ENCODE assay signal across 19 mouse cellular contexts in the genomic region with DNA sequence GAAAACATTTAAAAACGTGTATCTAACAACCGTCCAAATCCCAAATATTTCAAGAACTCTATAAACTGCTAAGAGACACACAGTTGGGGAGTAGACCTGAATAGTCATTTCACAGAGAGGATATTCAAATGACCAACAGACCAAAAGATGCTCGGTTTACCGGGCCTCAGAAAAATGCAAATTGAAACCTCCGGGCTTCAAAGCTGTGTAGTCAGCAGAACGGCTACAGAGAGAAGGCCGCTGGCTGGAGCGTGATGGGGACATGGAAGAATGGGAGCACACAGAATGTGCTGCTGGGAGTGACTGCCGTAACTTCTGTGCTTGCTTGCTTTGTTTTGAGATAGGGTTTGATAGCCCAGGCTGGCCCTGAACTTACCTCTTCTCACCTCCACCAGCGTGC. TPM values are rescaled to one million over a fixed set of nuclear protein-coding genes. Genes with fewer than 3 reads are reported as not detected.
DNase-seq lines count a peak whose midpoint lies in the region; ATAC-seq and TF ChIP-seq lines count a peak whose summit lies in the region.
"Had no signal": no experiment of that assay in that cellular context is flagged by ENCODE, and none has a peak within 500 bp of the region (broad histone marks: within the 10 kb centered on the region; RNA-seq: fewer than 3 reads in every experiment).

No protein-coding gene starts in this region.

- no peak; the same call in 1 of the 2 replicates for TF ChIP-seq RAD21 in CH12.LX (IDR thresholded peaks at IDR 0.05; ENCODE audit: low read depth, low read length)

- no peak overlapping the region for H3K4me3 ChIP-seq in intestine, embryonic 15.5 days (replicated peaks)
- no peak overlapping the region for H3K4me3 ChIP-seq in intestine, embryonic 16.5 days (ENCODE audit: low read length)
- H3K4me3 ChIP-seq in CH12.LX (replicated peaks in 1 of 3; ENCODE audit: low read depth in 2 of 3, low read length in 2 of 3, poor library complexity in 1 of 3): peak overlapping the region; percentile 70 to 86 (median 77)
- no peak overlapping the region for H3K4me3 ChIP-seq in intestine, postnatal 0 days (ENCODE audit: low read depth, low read length)
- peak overlapping the region; percentile 73; the same call in 1 of the 2 replicates for H3K4me3 ChIP-seq in liver, embryonic 15.5 days (replicated peaks)

- dilution Hi-C loops in CH12.LX (cut with MboI; ENCODE audit: extremely low pct_ligation_motif_present, extremely low pct_unique_long_range_greater_than_20kb, low sequenced_read_pairs): no loop called here

- no peak overlapping the region for H3K27ac ChIP-seq in intestine, embryonic 15.5 days
- no peak overlapping the region for H3K27ac ChIP-seq in intestine, embryonic 16.5 days (ENCODE audit: low read length)
- H3K27ac ChIP-seq in CH12.LX (ENCODE audit: insufficient read depth, low read depth): peak overlapping the region; percentile 82
- no peak overlapping the region for H3K27ac ChIP-seq in intestine, postnatal 0 days (ENCODE audit: low read depth, low read length)
- 0 out of 2 replicates have a peak overlapping the region, but pooled peaks have one; percentile 74 for H3K27ac ChIP-seq in liver, embryonic 15.5 days (replicated peaks)
- H3K27ac ChIP-seq: heart, adult 2 months; hindbrain, embryonic 15.5 days had no signal

- ATAC-seq in intestine, embryonic 15.5 days: no peak
- no peak for ATAC-seq in intestine, embryonic 16.5 days
- no peak for ATAC-seq in intestine, postnatal 0 days
- no peak for ATAC-seq in liver, embryonic 15.5 days (ENCODE audit: insufficient read depth)
- ATAC-seq: activated CD4-positive, CD25-positive, alpha-beta regulatory T cell, adult 4 months; forebrain, embryonic 16.5 days; Patski had no signal

- peak overlapping the region; percentile 83; the same call in 1 of the 2 replicates for H3K4me2 ChIP-seq in intestine, embryonic 15.5 days (replicated peaks)
- H3K4me2 ChIP-seq in intestine, embryonic 16.5 days (ENCODE audit: low read depth, low read length): no peak overlapping the region
- peak overlapping the region; percentile 35 for H3K4me2 ChIP-seq in CH12.LX (ENCODE audit: insufficient read depth, low read depth, poor library complexity, severe bottlenecking)
- H3K4me2 ChIP-seq in intestine, postnatal 0 days (replicated peaks; ENCODE audit: low read depth): peak overlapping the region; percentile 92; the same call in 1 of the 2 replicates
- H3K4me2 ChIP-seq in liver, embryonic 15.5 days: peak overlapping the region; percentile 91

- TF ChIP-seq EP300 in CH12.LX (IDR thresholded peaks at IDR 0.05; ENCODE audit: low read length): peak; percentile 85

- no peaks in the 10 kb centered on the region for H3K9me3 ChIP-seq in intestine, embryonic 15.5 days
- H3K9me3 ChIP-seq in intestine, embryonic 16.5 days (ENCODE audit: control insufficient read depth, low read length): no peaks in the 10 kb centered on the region
- H3K9me3 ChIP-seq in CH12.LX (replicated peaks; ENCODE audit: low read length): no peaks in the 10 kb centered on the region
- no peaks in the 10 kb centered on the region for H3K9me3 ChIP-seq in intestine, postnatal 0 days (ENCODE audit: control insufficient read depth)
- no peaks in the 10 kb centered on the region for H3K9me3 ChIP-seq in liver, embryonic 15.5 days (replicated peaks)
- H3K9me3 ChIP-seq: hindbrain, embryonic 15.5 days had no signal

- H3K4me1 ChIP-seq in intestine, embryonic 15.5 days (replicated peaks): peaks cover 13% of the 10 kb centered on the region; the same call in 1 of the 2 replicates
- H3K4me1 ChIP-seq in intestine, embryonic 16.5 days (ENCODE audit: control insufficient read depth, insufficient read depth, low read length): peaks cover 5% of the 10 kb centered on the region; the same call in 1 of the 2 replicates
- H3K4me1 ChIP-seq in CH12.LX (ENCODE audit: control insufficient read depth in 1 of 2, insufficient read depth in 2 of 2): peaks cover 0 to 42% of the 10 kb centered on the region in 2 experiments; a peak in 2 of 4 replicates
- no peaks in the 10 kb centered on the region for H3K4me1 ChIP-seq in intestine, postnatal 0 days (replicated peaks; ENCODE audit: control insufficient read depth, insufficient read depth, low read length)
- peaks cover 40% of the 10 kb centered on the region for H3K4me1 ChIP-seq in liver, embryonic 15.5 days (replicated peaks)

- 82% methylated on average over 10 of the region's 10 CpGs for WGBS in intestine, embryonic 15.5 days
- 82% methylated on average over 10 of the region's 10 CpGs for WGBS in intestine, embryonic 16.5 days
- WGBS in intestine, postnatal 0 days: 84% methylated on average over 10 of the region's 10 CpGs
- 75% methylated on average over 10 of the region's 10 CpGs for WGBS in liver, embryonic 15.5 days (ENCODE audit: insufficient replicate concordance)

- in situ Hi-C loops in CH12.LX (cut with MboI; ENCODE audit: low pct_ligation_motif_present, low pct_unique_long_range_greater_than_20kb, low sequenced_read_pairs): no loop called here

- TF ChIP-seq POLR2A in CH12.LX (IDR thresholded peaks at IDR 0.05; ENCODE audit: low read depth, low read length): peak; percentile 64

- no peak overlapping the region for H3K9ac ChIP-seq in intestine, embryonic 15.5 days
- no peak overlapping the region for H3K9ac ChIP-seq in intestine, embryonic 16.5 days (ENCODE audit: low read depth, low read length)
- H3K9ac ChIP-seq in CH12.LX (ENCODE audit: insufficient read depth, low read depth): peak overlapping the region; percentile 83
- no peak overlapping the region for H3K9ac ChIP-seq in intestine, postnatal 0 days (ENCODE audit: low read depth, low read length)
- H3K9ac ChIP-seq in liver, embryonic 15.5 days: no peak overlapping the region

- H3K79me2 ChIP-seq in CH12.LX (replicated peaks; ENCODE audit: control insufficient read depth, extremely low read depth, insufficient read depth, poor library complexity, severe bottlenecking): peaks cover 22% of the 10 kb centered on the region

- no peak for TF ChIP-seq CTCF in CH12.LX (conservative IDR thresholded peaks at IDR 0.05 in 1 of 2, IDR thresholded peaks at IDR 0.05 in 1 of 2; ENCODE audit: low read depth in 2 of 2, low read length in 2 of 2)
- TF ChIP-seq CTCF in intestine, postnatal 0 days (IDR thresholded peaks at IDR 0.05; ENCODE audit: low read depth): no peak

- peak; percentile 80 for DNase-seq in CH12.LX (ENCODE audit: extremely low read depth)
- DNase-seq in cerebellum, adult 18-20 months: no peak
- DNase-seq in cerebellum, adult 9-11 months: no peak
- no peak for DNase-seq in frontal cortex, postnatal 14 days (ENCODE audit: low spot score in 2 of 2)
- DNase-seq: cerebellum, postnatal 14 days; heart, adult 2 months; kidney, adult 18-20 months; kidney, postnatal 4 days; lung, adult 2 months; midbrain, embryonic 14.5 days; thymus, postnatal 25 days had no signal

- no peaks in the 10 kb centered on the region for H3K27me3 ChIP-seq in intestine, embryonic 15.5 days (replicated peaks)
- no peaks in the 10 kb centered on the region for H3K27me3 ChIP-seq in intestine, embryonic 16.5 days (replicated peaks; ENCODE audit: control insufficient read depth, insufficient read depth, low read length)
- no peaks in the 10 kb centered on the region for H3K27me3 ChIP-seq in CH12.LX (replicated peaks)
- H3K27me3 ChIP-seq in intestine, postnatal 0 days (replicated peaks; ENCODE audit: control insufficient read depth, insufficient read depth, low read length): no peaks in the 10 kb centered on the region
- no peaks in the 10 kb centered on the region for H3K27me3 ChIP-seq in liver, embryonic 15.5 days
- H3K27me3 ChIP-seq: hindbrain, embryonic 15.5 days; Patski had no signal

- H3K36me3 ChIP-seq in intestine, embryonic 15.5 days: no peaks in the 10 kb centered on the region
- H3K36me3 ChIP-seq in intestine, embryonic 16.5 days (ENCODE audit: control insufficient read depth, insufficient read depth, low read length): no peaks in the 10 kb centered on the region
- peaks cover under 1 to 28% of the 10 kb centered on the region in 2 experiments for H3K36me3 ChIP-seq in CH12.LX (replicated peaks in 1 of 2; ENCODE audit: control insufficient read depth in 1 of 2, insufficient read depth in 1 of 2, low read length in 1 of 2)
- no peaks in the 10 kb centered on the region for H3K36me3 ChIP-seq in intestine, postnatal 0 days (ENCODE audit: control insufficient read depth, insufficient read depth)
- H3K36me3 ChIP-seq in liver, embryonic 15.5 days (replicated peaks): no peaks in the 10 kb centered on the region
- H3K36me3 ChIP-seq: hindbrain, embryonic 15.5 days had no signal

RNA-seq across cellular contexts. Expression of gene Srpr, which starts 1.6 kb away (rescaled TPM):
- 135 and 137 TPM in 2 replicates for polyA plus RNA-seq in intestine, embryonic 15.5 days (2015; fragmentation: Nextera tagmentation; extraction: Ambion mirVana)
- 115 and 119 TPM in 2 replicates for polyA plus RNA-seq in intestine, embryonic 16.5 days (2015; fragmentation: Nextera tagmentation; extraction: Ambion mirVana)
- total RNA-seq in CH12.LX (2012; rRNA removed) (40.1 and 50.7 TPM in 2 replicates), CH12.LX (2014; rRNA removed) (33.0 and 38.2 TPM in 2 replicates)
- polyA plus RNA-seq in CH12.LX (2012; ENCODE audit: insufficient read length, low read depth): 95.0 and 99.2 TPM in 2 replicates
- 118 and 130 TPM in 2 replicates for polyA plus RNA-seq in intestine, postnatal 0 days (2015; fragmentation: Nextera tagmentation; extraction: Ambion mirVana)
- polyA plus RNA-seq in liver, embryonic 15.5 days (2015; fragmentation: Nextera tagmentation; extraction: Ambion mirVana): 52.7 and 53.6 TPM in 2 replicates

RNA-seq across cellular contexts. Expression of gene Tirap, which starts 1.7 kb away (rescaled TPM):
- 13.2 and 13.9 TPM in 2 replicates for polyA plus RNA-seq in intestine, embryonic 15.5 days (2015; fragmentation: Nextera tagmentation; extraction: Ambion mirVana)
- polyA plus RNA-seq in intestine, embryonic 16.5 days (2015; fragmentation: Nextera tagmentation; extraction: Ambion mirVana): 12.4 and 13.4 TPM in 2 replicates
- 10.5 and 11.8 TPM in 2 replicates for total RNA-seq in CH12.LX (2012; rRNA removed)
- 14.2 and 18.0 TPM in 2 replicates for total RNA-seq in CH12.LX (2014; rRNA removed)
- polyA plus RNA-seq in CH12.LX (2012; ENCODE audit: insufficient read length, low read depth): 15.6 and 18.7 TPM in 2 replicates
- 9.7 and 10.0 TPM in 2 replicates for polyA plus RNA-seq in intestine, postnatal 0 days (2015; fragmentation: Nextera tagmentation; extraction: Ambion mirVana)
- polyA plus RNA-seq in liver, embryonic 15.5 days (2015; fragmentation: Nextera tagmentation; extraction: Ambion mirVana): 9.0 and 9.1 TPM in 2 replicates

RNA-seq across cellular contexts. Expression of gene Foxred1, which starts 12.5 kb away (rescaled TPM):
- polyA plus RNA-seq in intestine, embryonic 15.5 days (2015; fragmentation: Nextera tagmentation; extraction: Ambion mirVana): 42.0 and 42.4 TPM in 2 replicates
- 41.7 and 46.3 TPM in 2 replicates for polyA plus RNA-seq in intestine, embryonic 16.5 days (2015; fragmentation: Nextera tagmentation; extraction: Ambion mirVana)
- total RNA-seq in CH12.LX (2012; rRNA removed) (31.1 and 40.3 TPM in 2 replicates), CH12.LX (2014; rRNA removed) (69.1 and 70.0 TPM in 2 replicates)
- 40.3 and 42.6 TPM in 2 replicates for polyA plus RNA-seq in CH12.LX (2012; ENCODE audit: insufficient read length, low read depth)
- polyA plus RNA-seq in intestine, postnatal 0 days (2015; fragmentation: Nextera tagmentation; extraction: Ambion mirVana): 20.3 and 20.4 TPM in 2 replicates
- polyA plus RNA-seq in liver, embryonic 15.5 days (2015; fragmentation: Nextera tagmentation; extraction: Ambion mirVana): 21.3 and 22.1 TPM in 2 replicates

RNA-seq across cellular contexts. Expression of gene Dcps, which starts 22.5 kb away (rescaled TPM):
- 86.1 and 87.1 TPM in 2 replicates for polyA plus RNA-seq in intestine, embryonic 15.5 days (2015; fragmentation: Nextera tagmentation; extraction: Ambion mirVana)
- polyA plus RNA-seq in intestine, embryonic 16.5 days (2015; fragmentation: Nextera tagmentation; extraction: Ambion mirVana): 73.5 and 88.2 TPM in 2 replicates
- 64.3 and 70.1 TPM in 2 replicates for total RNA-seq in CH12.LX (2012; rRNA removed)
- total RNA-seq in CH12.LX (2014; rRNA removed): 113 TPM in 2 replicates
- polyA plus RNA-seq in CH12.LX (2012; ENCODE audit: insufficient read length, low read depth): 94.3 and 102 TPM in 2 replicates
- 25.7 and 26.1 TPM in 2 replicates for polyA plus RNA-seq in intestine, postnatal 0 days (2015; fragmentation: Nextera tagmentation; extraction: Ambion mirVana)
- polyA plus RNA-seq in liver, embryonic 15.5 days (2015; fragmentation: Nextera tagmentation; extraction: Ambion mirVana): 49.2 and 50.0 TPM in 2 replicates

Comparison
In these comparisons a context has a peak if more than half of its experiments do, and no peak if none do; other contexts are left out.
1. H3K27ac ChIP-seq: peak in CH12.LX (single experiment) and liver, embryonic 15.5 days (single experiment); none in intestine, embryonic 15.5 days (single experiment), intestine, embryonic 16.5 days (single experiment) and intestine, postnatal 0 days (single experiment).
2. H3K4me3 ChIP-seq: peak in CH12.LX (3 of 3) and liver, embryonic 15.5 days (single experiment); none in intestine, embryonic 15.5 days (single experiment), intestine, embryonic 16.5 days (single experiment) and intestine, postnatal 0 days (single experiment).